Mouse (Mus musculus): ENCODE data around the gene Serpina5. TPM values are rescaled to one million over a fixed set of nuclear protein-coding genes. Genes with fewer than 3 reads are reported as not detected.

Serpina5 gene
- total RNA-seq, 2 experiments from 2014 or later: not detected

DNA sequence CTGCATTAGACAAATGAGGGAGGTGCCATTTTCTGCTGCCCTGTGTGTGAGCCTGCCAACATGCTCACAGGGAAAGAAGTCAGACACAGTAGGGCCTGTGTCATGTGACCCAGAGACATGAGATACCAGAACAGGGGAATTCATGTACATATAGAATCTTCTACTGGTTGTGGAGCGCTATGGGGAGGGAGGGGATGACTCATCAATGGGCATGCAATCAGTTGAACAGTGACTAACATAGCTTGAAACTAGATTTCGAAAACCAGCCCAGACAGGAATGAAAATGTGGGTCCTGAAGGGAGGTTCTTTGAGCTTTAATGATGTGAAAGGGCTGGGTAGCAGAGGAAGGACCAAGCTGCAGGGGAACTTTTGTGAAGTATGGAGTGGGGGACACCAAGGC lies 23.1 kb downstream of the Serpina5 start:
- intact Hi-C loops (cut with DNase I): no loop called here
- DNase-seq (ENCODE audit: low spot score in 2 of 2): no peak

DNA sequence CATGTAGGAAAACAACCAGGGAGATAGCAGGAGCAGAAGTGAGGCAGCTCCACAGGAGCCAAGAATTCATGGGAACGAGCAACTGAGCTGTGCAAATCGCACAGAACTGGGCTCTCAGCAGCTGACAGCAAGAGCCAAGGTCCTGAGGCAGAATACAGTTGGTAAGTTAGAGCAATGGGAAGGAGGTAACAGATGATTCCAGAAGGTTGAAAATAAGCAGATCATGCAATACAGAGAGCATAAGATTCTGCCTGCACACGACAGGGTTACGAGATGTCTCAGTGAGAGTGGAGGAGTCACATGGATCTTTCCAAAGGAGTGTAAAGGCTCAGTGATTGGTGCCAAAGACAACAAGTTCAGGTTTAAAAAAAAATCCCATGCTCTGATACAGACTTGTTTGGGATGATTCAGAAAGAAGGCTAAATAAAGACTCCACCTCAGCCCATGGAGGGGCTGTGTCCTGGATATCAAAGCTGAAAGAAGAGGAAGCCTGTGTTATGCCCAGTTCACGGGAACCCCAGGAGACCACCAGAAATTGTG lies 24.2 kb downstream of the Serpina5 start:
- DNase-seq (ENCODE audit: low spot score in 2 of 2): no peak
- intact Hi-C loops (cut with DNase I): no loop called here

DNA sequence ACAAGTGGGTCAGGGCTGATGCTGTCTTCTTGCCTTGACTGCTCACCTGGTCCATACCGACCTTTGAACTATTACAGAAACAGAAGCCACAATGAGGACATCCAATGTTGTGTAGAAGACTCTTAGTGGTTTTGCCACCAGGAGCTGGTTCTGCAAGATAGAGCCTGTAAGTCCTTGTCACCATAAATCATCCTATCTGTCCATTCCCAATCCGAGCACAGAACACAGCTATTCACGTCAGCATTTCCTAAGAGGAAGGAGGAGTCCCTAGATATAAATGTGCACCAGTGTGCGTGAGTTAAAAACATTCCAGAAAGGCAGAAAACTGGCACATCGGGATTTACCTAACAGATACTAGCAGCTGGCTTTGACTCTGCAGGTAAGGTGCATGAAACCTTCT lies 26.8 kb downstream of the Serpina5 start, which contains the start of gene Serpina3b:
TSS of gene Serpina3b (plus strand) at position 301 of the 400 bp plus-strand sequence.
- DNase-seq (ENCODE audit: low spot score in 2 of 2): no peak
- intact Hi-C loops (cut with DNase I): no loop called here

DNA sequence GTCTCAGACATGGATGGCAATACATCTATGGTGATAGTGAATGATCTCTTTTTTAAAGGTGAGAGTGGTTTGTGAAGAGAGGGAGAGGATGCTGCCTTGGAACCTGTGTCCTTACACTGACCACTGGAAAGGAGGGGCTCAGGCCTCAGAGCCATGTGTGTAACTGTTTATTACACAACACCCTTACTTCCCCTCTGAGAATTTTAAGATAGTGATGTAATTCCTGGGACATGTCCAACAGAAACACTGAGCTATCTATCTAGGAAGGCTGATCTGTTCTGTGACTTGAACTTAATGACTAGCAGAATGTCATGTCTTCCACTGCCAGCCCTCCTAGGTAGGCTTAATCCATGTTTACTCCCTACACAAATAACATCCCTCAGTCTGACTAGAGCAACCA lies 30.1 kb downstream of the Serpina5 start:
- intact Hi-C loops (cut with DNase I): no loop called here
- DNase-seq (ENCODE audit: low spot score in 2 of 2): no peak

DNA sequence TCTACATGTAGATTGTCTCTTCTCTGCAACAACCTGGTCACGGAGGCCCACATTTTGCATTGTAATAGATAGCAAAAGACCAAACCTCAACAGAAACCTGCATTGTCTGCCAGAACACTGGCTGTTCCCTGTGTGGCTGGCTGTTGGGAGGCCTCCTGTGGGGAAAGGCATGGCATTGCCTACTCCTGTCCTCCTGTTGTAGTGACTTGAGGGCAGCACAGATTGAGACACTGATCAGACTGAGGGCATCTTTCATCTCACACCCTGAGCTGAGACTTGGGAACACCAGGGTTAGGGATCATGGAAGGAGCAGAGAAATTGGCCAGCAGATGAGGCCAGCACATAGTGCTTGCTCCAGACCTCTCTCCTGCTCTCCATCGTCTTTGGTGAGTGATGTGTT lies 37.3 kb downstream of the Serpina5 start:
- DNase-seq (ENCODE audit: low spot score in 2 of 2): no peak
- intact Hi-C loops (cut with DNase I): no loop called here

DNA sequence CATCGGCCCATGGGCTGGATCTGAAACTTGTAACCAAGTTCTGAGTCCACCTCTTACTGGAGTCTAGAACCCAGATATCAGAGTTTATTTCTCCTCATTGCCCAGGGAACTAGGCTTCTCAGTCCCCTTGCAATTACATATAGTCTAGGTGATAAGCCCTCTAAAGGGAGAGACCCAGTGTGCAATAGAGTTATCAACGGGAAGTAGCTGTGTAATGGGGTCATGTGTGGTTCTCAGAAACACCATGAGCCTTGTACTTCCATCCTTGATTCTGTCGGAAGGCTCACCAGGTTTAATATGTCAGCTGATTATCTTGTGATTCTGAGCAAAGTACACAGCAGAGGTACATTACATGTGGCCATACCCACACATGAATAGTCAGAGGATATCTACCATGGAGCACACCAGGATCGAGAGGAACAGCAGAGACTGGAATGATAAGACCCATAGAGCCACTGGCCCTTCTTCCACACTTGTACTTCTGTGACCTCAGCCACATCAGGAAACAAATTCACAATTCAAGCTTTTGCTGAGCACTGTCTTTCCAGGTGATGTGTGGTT lies 39.7 kb downstream of the Serpina5 start:
- DNase-seq (ENCODE audit: low spot score in 2 of 2): no peak
- intact Hi-C loops (cut with DNase I): no loop called here

DNA sequence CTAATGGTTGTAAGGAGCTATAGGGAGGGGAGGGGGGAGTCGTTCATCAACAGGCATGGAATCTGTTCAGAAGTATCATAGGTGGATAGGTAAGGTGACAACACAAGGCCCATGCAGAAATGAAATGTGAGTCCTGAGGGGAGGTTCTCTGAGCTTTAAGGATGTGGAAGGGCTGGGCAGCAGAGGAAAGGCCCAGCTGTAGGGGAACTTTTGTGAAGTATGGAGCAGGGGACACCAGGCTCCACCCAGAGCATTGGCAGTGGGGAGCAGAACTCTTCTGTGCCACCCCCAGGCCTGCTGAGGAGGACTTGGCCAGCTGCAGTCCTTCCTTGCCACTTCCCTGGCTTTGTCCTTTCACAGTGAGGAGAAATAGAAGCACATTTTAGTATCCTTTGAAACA lies 40.6 kb downstream of the Serpina5 start:
- intact Hi-C loops (cut with DNase I): no loop called here
- DNase-seq (ENCODE audit: low spot score in 2 of 2): no peak

DNA sequence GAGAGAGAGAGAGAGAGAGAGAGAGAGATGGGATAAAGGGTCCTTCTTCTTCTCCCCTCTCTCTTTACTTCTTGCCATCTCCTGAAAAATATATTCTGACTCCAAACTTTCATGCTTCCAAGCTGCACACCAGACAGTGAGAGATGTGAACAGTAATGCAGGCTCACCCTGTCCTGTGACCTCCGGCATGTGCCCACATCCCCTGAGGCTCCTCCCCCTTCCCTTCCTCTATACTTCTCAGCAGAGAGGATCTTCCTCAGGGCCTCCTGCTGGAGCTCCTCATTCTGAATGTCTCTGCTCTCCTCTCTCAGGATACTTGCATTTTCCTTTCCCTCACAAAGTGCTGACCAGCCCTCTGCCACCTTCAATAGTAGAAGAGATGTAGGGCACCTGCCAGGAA lies 41.5 kb downstream of the Serpina5 start:
- no peak for DNase-seq (ENCODE audit: low spot score in 2 of 2)
- intact Hi-C loops (cut with DNase I): no loop called here

DNA sequence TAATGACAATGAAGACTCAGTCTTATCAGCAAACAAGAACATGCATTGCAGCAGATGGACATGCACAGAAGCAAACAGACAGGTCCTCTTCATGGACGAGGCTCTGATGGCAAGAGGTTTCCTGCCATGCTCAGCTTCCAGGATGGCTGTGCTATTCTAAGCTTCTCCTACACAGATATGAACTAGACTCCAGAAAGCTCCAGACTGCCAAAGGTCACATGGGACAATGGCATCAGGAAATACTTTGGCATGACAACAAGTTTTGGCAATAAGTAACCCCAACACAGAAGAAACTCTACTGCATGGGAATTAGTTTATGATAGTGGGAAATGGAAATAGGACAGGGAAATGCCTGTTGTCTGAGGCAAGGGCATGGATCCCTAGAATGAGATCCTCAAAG lies 42.4 kb downstream of the Serpina5 start:
- DNase-seq (ENCODE audit: low spot score in 2 of 2): no peak
- intact Hi-C loops (cut with DNase I): no loop called here

DNA sequence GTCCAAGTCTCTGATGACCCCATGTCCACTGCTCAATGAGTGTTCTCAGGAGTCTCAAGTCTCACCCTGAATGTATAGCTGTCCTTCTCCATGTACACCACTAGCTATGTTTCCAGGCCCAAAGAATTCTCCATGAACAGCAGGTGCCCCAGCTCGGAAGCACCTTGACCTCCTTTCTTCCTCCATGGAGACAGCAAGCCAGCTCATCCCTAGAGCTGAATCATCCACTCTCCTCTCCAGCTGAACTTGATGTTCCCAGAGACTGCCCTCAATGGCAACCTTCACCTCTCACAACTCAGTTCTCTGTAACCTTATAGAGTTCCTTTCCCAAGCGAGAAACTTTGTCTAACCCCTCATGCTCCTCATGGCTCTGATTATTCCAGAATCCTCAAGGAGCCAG lies 44.7 kb downstream of the Serpina5 start:
- intact Hi-C loops (cut with DNase I): no loop called here
- no peak for DNase-seq (ENCODE audit: low spot score in 2 of 2)

DNA sequence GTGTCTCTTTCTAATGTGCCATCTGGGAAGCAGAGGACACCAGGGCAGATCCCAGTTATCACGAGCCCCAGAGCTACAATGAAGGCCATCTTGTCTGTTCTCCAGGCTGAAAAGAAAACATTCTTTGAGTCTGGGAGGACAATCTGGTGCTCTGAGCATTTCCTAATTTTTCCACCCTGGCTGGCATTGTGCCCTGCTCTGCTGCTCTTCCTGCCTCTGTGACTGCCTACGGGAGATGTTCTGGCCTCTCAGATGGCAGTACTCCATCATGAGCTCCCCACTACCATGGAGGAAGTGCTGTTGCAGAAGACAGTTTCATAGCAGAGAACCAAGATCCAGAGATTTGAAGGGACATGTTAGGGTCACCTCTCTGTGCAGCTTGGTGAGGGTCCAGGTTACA lies 51.1 kb downstream of the Serpina5 start:
- no peak for DNase-seq (ENCODE audit: low spot score in 2 of 2)
- intact Hi-C loops (cut with DNase I): no loop called here

DNA sequence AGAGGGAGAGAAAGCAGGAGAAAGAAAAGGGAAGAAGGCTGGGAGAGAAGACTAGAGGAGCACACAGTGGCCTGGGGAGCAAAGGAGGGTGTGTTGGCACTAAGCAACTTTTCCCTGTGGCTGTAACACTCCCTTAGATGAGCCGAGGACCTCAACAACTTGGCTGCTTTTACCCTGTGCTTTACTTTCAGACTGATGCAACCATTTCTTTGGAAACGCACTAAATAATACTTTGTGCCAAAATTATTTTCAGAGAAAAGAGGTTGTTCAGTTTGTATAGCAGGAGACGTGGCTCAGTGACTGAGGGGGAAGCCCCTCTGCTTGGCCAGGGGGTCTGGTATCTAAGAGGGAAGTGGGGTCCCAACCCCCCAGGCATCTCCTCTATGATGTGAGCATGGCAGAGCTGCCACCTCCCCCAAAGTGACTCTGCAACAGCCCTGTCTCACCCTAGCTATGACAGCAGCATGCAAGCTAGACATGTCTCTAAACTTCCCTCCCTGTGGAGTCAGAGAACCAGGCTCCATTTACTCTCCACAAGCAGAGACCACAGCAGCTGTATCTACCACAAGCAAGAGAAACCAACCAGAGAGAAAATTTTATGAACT lies 52.2 kb downstream of the Serpina5 start:
- intact Hi-C loops (cut with DNase I): no loop called here
- no peak for DNase-seq (ENCODE audit: low spot score in 2 of 2)

DNA sequence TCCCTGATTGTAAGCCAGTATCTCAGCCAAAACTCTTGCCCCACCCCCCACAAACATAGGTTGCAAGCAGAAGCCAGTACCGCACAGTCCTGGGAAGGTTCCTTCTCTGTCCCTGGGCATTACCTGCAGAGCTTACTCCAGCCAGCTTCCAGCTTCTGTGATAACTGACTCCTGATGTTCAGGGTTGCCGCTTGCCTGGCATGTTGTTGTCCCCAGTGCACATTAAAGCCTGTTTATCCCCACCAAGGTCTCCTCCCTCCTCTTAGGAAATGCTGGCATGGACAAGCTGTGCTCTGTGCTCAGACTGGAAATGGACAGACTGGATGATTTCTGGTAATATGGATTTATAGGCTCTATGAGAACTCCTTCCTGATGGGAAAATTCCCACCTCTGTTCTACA lies 52.7 kb downstream of the Serpina5 start, which contains the start of gene Serpina3c:
TSS of gene Serpina3c (minus strand) at position 215 of the 400 bp plus-strand sequence.
- DNase-seq (ENCODE audit: low spot score in 2 of 2): no peak
- intact Hi-C loops (cut with DNase I): no loop called here

Other genes starting within 250 kb of the Serpina5 start
- gene Serpina1a, start 237.6 kb upstream of the Serpina5 start, total RNA-seq (2021): not detected
- not detected for gene Serpina1c, start 196.2 kb upstream of the Serpina5 start, total RNA-seq (2021)
- gene Serpina1e, start 142.1 kb upstream of the Serpina5 start, total RNA-seq (2021): not detected
- gene Serpina11, start 111.2 kb upstream of the Serpina5 start, total RNA-seq (2021): not detected
- 1 to 10 TPM; 2.4 to 3.2 TPM for gene Serpina9, start 87.4 kb upstream of the Serpina5 start, total RNA-seq (2021)
- not detected for gene Serpina12, start 56.7 kb upstream of the Serpina5 start, total RNA-seq (2021)
- not detected for gene Serpina3a, start 11.6 kb downstream of the Serpina5 start, total RNA-seq (2021)
- not detected for gene Serpina3b, start 26.9 kb downstream of the Serpina5 start, total RNA-seq (2021)
- not detected for gene Serpina3c, start 52.8 kb downstream of the Serpina5 start, total RNA-seq (2021)
- not detected for gene Serpina3f, start 113.4 kb downstream of the Serpina5 start, total RNA-seq (2021)
- gene Serpina3g, start 135.1 kb downstream of the Serpina5 start, total RNA-seq (2021): under 1 TPM in 1 of 2 experiments, not detected in 1; 0.57 TPM
- not detected for gene Serpina3i, start 162.0 kb downstream of the Serpina5 start, total RNA-seq (2021)
- not detected for gene Serpina3j, start 213.4 kb downstream of the Serpina5 start, total RNA-seq (2021)
- gene Serpina3k, start 237.4 kb downstream of the Serpina5 start, total RNA-seq (2021): not detected
- gene Serpina3m, start 237.4 kb downstream of the Serpina5 start, total RNA-seq (2021): not detected